Mouse (Mus musculus): Measurements from ENCODE around the gene C1qtnf5. TPM values are rescaled to one million over a fixed set of nuclear protein-coding genes. Genes with fewer than 3 reads are reported as not detected.

Gene C1qtnf5
- polyA plus RNA-seq, 1 experiment from 2014 or later = 5.4 TPM

DNA sequence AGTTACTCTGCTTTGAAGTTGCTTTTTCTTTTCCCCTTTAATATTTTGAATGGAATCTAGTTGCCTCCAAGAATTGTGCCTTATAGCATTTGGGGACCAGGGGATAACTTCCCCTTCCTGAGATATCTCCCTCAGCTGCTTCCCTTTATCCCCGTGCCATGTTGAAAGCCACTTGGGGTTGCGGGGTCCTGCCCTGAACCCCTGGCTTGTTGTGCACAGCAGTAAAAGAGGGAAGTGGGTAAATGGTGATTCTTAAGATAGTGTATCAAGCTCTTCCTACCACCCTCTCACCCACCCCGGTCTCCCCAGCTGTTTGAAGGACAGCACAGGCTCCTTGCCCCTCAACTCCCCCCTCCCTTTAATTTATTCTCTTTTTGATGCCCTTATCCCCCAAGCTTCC is 12.3 kb upstream of the C1qtnf5 start:
- H3K9me3 ChIP-seq (ENCODE audit: control insufficient read depth, low read length) = no peaks in the 10 kb centered on the region
- no peak overlapping the region for H3K4me2 ChIP-seq (replicated peaks; ENCODE audit: low read depth, low read length)
- H3K27ac ChIP-seq (ENCODE audit: low read depth, low read length) = no peak overlapping the region
- WGBS = 83% methylated on average over 3 of the region's 3 CpGs
- no peak for ATAC-seq (ENCODE audit: low FRiP score, low TSS enrichment)
- no peak overlapping the region for H3K4me3 ChIP-seq (ENCODE audit: low read length)
- peaks cover 21% of the 10 kb centered on the region; the same call in 1 of the 2 replicates for H3K36me3 ChIP-seq (ENCODE audit: control insufficient read depth, insufficient read depth, low read length)
- H3K27me3 ChIP-seq (ENCODE audit: control insufficient read depth, insufficient read depth, low read length) = no peaks in the 10 kb centered on the region
- peaks cover 10% of the 10 kb centered on the region for H3K4me1 ChIP-seq (ENCODE audit: control insufficient read depth, insufficient read depth, low read length)
- H3K9ac ChIP-seq (ENCODE audit: low read depth, low read length) = no peak overlapping the region

GRCm38 (mm10) chr9:44095781-44096180 is 11.3 kb upstream of the C1qtnf5 start:
- no peak for ATAC-seq (ENCODE audit: low FRiP score, low TSS enrichment)
- Histone ChIP-seq H3K27ac (ENCODE audit: low read depth, low read length) (no peak overlapping the region), H3K4me2 (replicated peaks; ENCODE audit: low read depth, low read length) (no peak overlapping the region), H3K27me3 (ENCODE audit: control insufficient read depth, insufficient read depth, low read length) (no peaks in the 10 kb centered on the region), H3K9ac (ENCODE audit: low read depth, low read length) (no peak overlapping the region), H3K36me3 (ENCODE audit: control insufficient read depth, insufficient read depth, low read length) (peaks cover 21% of the 10 kb centered on the region; the same call in 1 of the 2 replicates), H3K9me3 (ENCODE audit: control insufficient read depth, low read length) (no peaks in the 10 kb centered on the region), H3K4me1 (ENCODE audit: control insufficient read depth, insufficient read depth, low read length) (peaks cover 4% of the 10 kb centered on the region; the same call in 1 of the 2 replicates), H3K4me3 (ENCODE audit: low read length) (no peak overlapping the region)
- WGBS = 90% methylated on average over 9 of the region's 9 CpGs

DNA sequence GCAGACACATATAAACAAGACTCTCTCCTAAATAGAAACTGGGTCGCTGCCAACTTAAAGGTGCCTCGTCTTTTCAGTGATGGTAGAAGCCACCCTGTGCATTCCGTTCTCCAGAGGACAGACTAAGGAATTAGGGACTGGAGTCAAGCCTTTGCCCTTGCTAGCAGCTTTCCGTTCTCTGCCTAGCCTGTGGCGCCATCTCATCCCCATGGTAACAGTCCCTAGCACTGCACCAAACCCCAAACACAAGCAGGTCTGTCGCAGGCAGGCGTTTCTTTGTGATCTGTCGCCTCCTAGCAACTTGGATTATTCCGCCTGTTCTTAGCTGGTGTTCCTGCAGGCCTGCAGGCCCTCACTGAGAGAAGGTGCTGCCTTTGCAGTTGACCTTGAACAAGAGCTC is 10.5 kb upstream of the C1qtnf5 start:
- H3K9me3 ChIP-seq (ENCODE audit: control insufficient read depth, low read length) = no peaks in the 10 kb centered on the region
- H3K9ac ChIP-seq (ENCODE audit: low read depth, low read length) = no peak overlapping the region
- no peak overlapping the region for H3K4me3 ChIP-seq (ENCODE audit: low read length)
- H3K4me1 ChIP-seq (ENCODE audit: control insufficient read depth, insufficient read depth, low read length) = peaks cover 7% of the 10 kb centered on the region
- H3K27ac ChIP-seq (ENCODE audit: low read depth, low read length) = no peak overlapping the region
- WGBS = 44% methylated on average over 9 of the region's 9 CpGs
- ATAC-seq (ENCODE audit: low FRiP score, low TSS enrichment) = no peak
- peaks cover 20% of the 10 kb centered on the region; the same call in 1 of the 2 replicates for H3K36me3 ChIP-seq (ENCODE audit: control insufficient read depth, insufficient read depth, low read length)
- no peak overlapping the region for H3K4me2 ChIP-seq (replicated peaks; ENCODE audit: low read depth, low read length)
- no peaks in the 10 kb centered on the region for H3K27me3 ChIP-seq (ENCODE audit: control insufficient read depth, insufficient read depth, low read length)

- no peak within 1 kb of the TSS for H3K4me2 ChIP-seq (replicated peaks; ENCODE audit: low read depth, low read length)
- H3K4me3 ChIP-seq (ENCODE audit: low read length) = no peak within 1 kb of the TSS
- H3K36me3 ChIP-seq (ENCODE audit: control insufficient read depth, insufficient read depth, low read length) = peaks cover 16% of the 10 kb centered on the region
- WGBS = 37% methylated on average over 9 of the region's 9 CpGs
- no peak within 1 kb of the TSS for H3K9ac ChIP-seq (ENCODE audit: low read depth, low read length)
- H3K9me3 ChIP-seq (ENCODE audit: control insufficient read depth, low read length) = no peaks in the 10 kb centered on the region
- H3K27ac ChIP-seq (ENCODE audit: low read depth, low read length) = no peak within 1 kb of the TSS
- 0 out of 2 replicates have a peak, but pooled peaks have one; percentile 18 for ATAC-seq (ENCODE audit: low FRiP score, low TSS enrichment)
- peaks cover 10% of the 10 kb centered on the region for H3K4me1 ChIP-seq (ENCODE audit: control insufficient read depth, insufficient read depth, low read length)
- H3K27me3 ChIP-seq (ENCODE audit: control insufficient read depth, insufficient read depth, low read length) = no peaks in the 10 kb centered on the region
These were observed 5.6 kb upstream of the C1qtnf5 start, which contains the start of gene Mfrp for GRCm38 (mm10) chr9:44101490-44101889. Gene Mfrp (plus strand): TSS chr9:44101729.

DNA sequence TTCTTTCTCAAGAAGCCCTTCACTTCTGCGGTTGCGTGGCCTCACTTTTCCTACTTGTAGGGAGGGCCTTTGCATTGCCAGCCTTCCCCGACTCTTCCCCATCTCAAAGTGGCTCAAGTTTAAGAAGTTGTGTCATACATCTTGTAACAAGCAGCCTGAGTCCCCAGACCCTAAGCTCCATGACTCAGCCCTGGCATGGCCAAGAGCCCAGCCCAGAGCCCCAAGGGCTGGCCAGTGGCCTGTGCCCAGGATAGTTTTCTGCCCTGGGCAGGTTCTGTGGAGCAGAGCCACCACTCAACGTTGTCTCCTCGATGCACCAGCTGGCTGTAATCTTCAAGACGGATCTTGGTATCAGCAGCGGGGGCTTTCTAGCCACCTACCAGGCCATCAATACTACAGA is 2.2 kb upstream of the C1qtnf5 start:
- Histone ChIP-seq H3K36me3 (ENCODE audit: control insufficient read depth, insufficient read depth, low read length) (peaks cover 29% of the 10 kb centered on the region), H3K4me1 (ENCODE audit: control insufficient read depth, insufficient read depth, low read length) (peaks cover 42% of the 10 kb centered on the region)

DNA sequence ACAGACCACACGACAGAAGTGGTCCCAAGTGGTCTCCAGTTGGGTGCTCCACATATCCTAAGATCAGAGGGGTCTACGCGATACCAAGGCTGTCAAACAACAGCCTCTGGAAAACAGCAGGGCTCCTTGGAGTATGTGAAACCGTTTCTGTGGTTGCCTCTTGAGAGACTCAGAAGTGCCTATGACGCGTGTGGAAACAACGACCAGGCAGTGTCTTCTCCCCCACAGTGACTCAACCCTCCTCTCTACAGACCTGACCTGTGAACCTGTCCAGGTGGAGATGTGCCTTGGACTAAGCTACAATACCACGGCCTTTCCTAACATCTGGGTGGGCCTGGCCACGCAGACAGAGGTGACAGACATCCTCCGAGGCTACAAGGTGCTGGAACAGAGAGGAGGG is 1.3 kb upstream of the C1qtnf5 start:
- H3K27me3 ChIP-seq (ENCODE audit: control insufficient read depth, insufficient read depth, low read length) = no peaks in the 10 kb centered on the region
- peaks cover 32% of the 10 kb centered on the region for H3K36me3 ChIP-seq (ENCODE audit: control insufficient read depth, insufficient read depth, low read length)

More for the DNA sequence above, 2.2 kb upstream of the C1qtnf5 start:
- Histone ChIP-seq H3K9me3 (ENCODE audit: control insufficient read depth, low read length) (no peaks in the 10 kb centered on the region), H3K27ac (ENCODE audit: low read depth, low read length) (no peak overlapping the region), H3K9ac (ENCODE audit: low read depth, low read length) (no peak overlapping the region), H3K27me3 (ENCODE audit: control insufficient read depth, insufficient read depth, low read length) (no peaks in the 10 kb centered on the region), H3K4me2 (replicated peaks; ENCODE audit: low read depth, low read length) (no peak overlapping the region), H3K4me3 (ENCODE audit: low read length) (no peak overlapping the region)
- ATAC-seq (ENCODE audit: low FRiP score, low TSS enrichment) = no peak
- WGBS = 92% methylated on average over 7 of the region's 7 CpGs

DNA sequence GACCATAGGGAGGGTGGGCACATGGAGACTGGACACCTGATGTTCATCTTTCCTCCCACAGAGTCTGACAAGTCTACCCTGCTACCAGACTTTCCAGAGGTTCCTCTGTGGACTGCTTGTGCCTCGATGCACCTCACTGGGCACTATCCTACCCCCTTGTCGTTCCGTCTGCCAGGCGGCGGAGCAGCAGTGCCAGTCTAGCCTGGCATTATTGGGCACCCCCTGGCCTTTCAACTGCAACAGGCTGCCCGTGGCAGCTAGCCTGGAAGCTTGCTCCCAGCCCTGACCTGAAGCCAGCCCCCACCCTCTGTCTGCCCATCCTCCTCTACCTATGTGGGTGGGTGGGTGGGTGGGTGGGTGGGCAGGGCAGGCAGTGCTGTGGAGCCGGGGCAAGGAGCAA is 863 bp upstream of the C1qtnf5 start:
- Histone ChIP-seq H3K9ac (ENCODE audit: low read depth, low read length) (no peak overlapping the region), H3K4me1 (ENCODE audit: control insufficient read depth, insufficient read depth, low read length) (peaks cover 49% of the 10 kb centered on the region), H3K4me3 (ENCODE audit: low read length) (no peak overlapping the region), H3K27me3 (ENCODE audit: control insufficient read depth, insufficient read depth, low read length) (no peaks in the 10 kb centered on the region), H3K9me3 (ENCODE audit: control insufficient read depth, low read length) (no peaks in the 10 kb centered on the region), H3K27ac (ENCODE audit: low read depth, low read length) (no peak overlapping the region; the same call in 1 of the 2 replicates), H3K36me3 (ENCODE audit: control insufficient read depth, insufficient read depth, low read length) (peaks cover 32% of the 10 kb centered on the region), H3K4me2 (replicated peaks; ENCODE audit: low read depth, low read length) (no peak overlapping the region)
- WGBS = 85% methylated on average over 7 of the region's 7 CpGs
- ATAC-seq (ENCODE audit: low FRiP score, low TSS enrichment) = no peak

More for the DNA sequence above, 1.3 kb upstream of the C1qtnf5 start:
- Histone ChIP-seq H3K4me2 (replicated peaks; ENCODE audit: low read depth, low read length) (no peak overlapping the region), H3K27ac (ENCODE audit: low read depth, low read length) (no peak overlapping the region), H3K4me3 (ENCODE audit: low read length) (no peak overlapping the region), H3K4me1 (ENCODE audit: control insufficient read depth, insufficient read depth, low read length) (peaks cover 49% of the 10 kb centered on the region), H3K9ac (ENCODE audit: low read depth, low read length) (no peak overlapping the region), H3K9me3 (ENCODE audit: control insufficient read depth, low read length) (no peaks in the 10 kb centered on the region)
- WGBS = 80% methylated on average over 10 of the region's 10 CpGs
- no peak for ATAC-seq (ENCODE audit: low FRiP score, low TSS enrichment)

DNA sequence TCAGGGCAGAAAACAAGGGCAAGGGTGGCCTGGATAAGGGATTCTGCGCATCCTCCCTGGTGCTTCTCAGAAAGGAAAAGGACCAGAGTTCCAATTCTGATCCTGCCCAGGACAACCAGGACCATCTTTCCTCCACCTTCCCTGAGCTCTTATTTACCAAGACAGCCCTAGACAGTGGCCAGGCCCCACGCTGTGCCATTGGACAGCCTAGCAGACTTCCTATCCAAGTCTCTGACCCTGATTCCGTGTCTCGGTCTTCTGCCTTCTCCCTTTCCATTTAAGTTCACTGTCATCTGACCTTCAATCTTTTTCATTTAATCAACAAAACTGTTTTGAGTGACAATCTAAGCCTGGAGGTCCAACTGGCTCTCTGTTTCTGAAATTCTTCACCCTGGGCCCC is 449 bp upstream of the C1qtnf5 start:
- Histone ChIP-seq H3K4me2 (replicated peaks; ENCODE audit: low read depth, low read length) (no peak overlapping the region), H3K27ac (ENCODE audit: low read depth, low read length) (peak overlapping the region; percentile 57; the same call in 1 of the 2 replicates), H3K4me3 (ENCODE audit: low read length) (no peak overlapping the region), H3K27me3 (ENCODE audit: control insufficient read depth, insufficient read depth, low read length) (no peaks in the 10 kb centered on the region), H3K9me3 (ENCODE audit: control insufficient read depth, low read length) (no peaks in the 10 kb centered on the region), H3K4me1 (ENCODE audit: control insufficient read depth, insufficient read depth, low read length) (peaks cover 46% of the 10 kb centered on the region), H3K9ac (ENCODE audit: low read depth, low read length) (no peak overlapping the region; the same call in 1 of the 2 replicates), H3K36me3 (ENCODE audit: control insufficient read depth, insufficient read depth, low read length) (peaks cover 32% of the 10 kb centered on the region)
- WGBS = 73% methylated on average over 4 of the region's 4 CpGs
- no peak for ATAC-seq (ENCODE audit: low FRiP score, low TSS enrichment)

DNA sequence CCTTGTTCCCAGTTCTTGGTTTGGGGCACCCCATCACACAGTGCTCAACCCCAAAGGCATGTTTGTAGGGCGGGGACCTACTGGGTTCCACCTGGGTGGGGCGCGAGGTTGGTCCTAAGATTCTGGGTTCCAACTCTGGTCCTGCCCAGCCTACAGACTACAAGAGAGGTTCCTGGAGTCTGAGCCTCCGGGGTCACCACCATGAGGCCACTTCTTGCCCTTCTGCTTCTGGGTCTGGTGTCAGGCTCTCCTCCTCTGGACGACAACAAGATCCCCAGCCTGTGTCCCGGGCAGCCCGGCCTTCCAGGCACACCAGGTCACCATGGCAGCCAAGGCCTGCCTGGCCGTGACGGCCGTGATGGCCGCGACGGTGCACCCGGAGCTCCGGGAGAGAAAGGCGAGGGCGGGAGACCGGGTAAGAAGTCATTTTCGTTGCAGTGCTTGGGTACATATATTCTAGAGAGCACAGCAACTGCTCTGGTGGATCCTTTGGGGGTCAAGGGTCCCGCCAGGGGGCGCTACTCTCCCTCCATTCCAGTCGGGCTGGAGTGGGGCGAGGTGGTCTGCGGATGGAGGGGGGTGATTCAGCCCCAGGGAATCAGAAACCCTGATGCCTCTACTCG is 623 bp downstream of the C1qtnf5 start:
- 41% methylated on average over 25 of the region's 25 CpGs for WGBS
- Histone ChIP-seq H3K4me1 (ENCODE audit: control insufficient read depth, insufficient read depth, low read length) (peaks cover 42% of the 10 kb centered on the region), H3K36me3 (ENCODE audit: control insufficient read depth, insufficient read depth, low read length) (peaks cover 32% of the 10 kb centered on the region), H3K27ac (ENCODE audit: low read depth, low read length) (peak overlapping the region; percentile 57; the same call in 1 of the 2 replicates), H3K4me2 (replicated peaks; ENCODE audit: low read depth, low read length) (peak overlapping the region; percentile 32), H3K9ac (ENCODE audit: low read depth, low read length) (peak overlapping the region; percentile 19; the same call in 1 of the 2 replicates), H3K27me3 (ENCODE audit: control insufficient read depth, insufficient read depth, low read length) (no peaks in the 10 kb centered on the region), H3K4me3 (ENCODE audit: low read length) (peak overlapping the region; percentile 8; the same call in 1 of the 2 replicates), H3K9me3 (ENCODE audit: control insufficient read depth, low read length) (no peaks in the 10 kb centered on the region)
- peak; percentile 7; the same call in 1 of the 2 replicates for ATAC-seq (ENCODE audit: low FRiP score, low TSS enrichment)
